Mouse (Mus musculus): ENCODE results near the gene Ahrr. TPM values are rescaled to one million over a fixed set of nuclear protein-coding genes. Genes with fewer than 3 reads are reported as not detected.

The Ahrr gene
- total RNA-seq (2021): 1 to 10 TPM; 2.0 to 2.6 TPM
- long read RNA-seq, experiment 1: 0 reads
- long read RNA-seq, experiment 2: 0 reads

GRCm38 (mm10) chr13:74292167-74292566, at the start of gene Ahrr:
TSS of gene Ahrr (minus strand) at chr13:74292331.
- DNase-seq (ENCODE audit: low spot score in 2 of 2): peak; percentile 57 to 68

GRCm38 (mm10) chr13:74341036-74341435, 48.9 kb upstream of the Ahrr start:
- peak in 1 of 2 experiments; percentile 21 for DNase-seq (ENCODE audit: low spot score in 2 of 2)

GRCm38 (mm10) chr13:74329321-74329720, 37.2 kb upstream of the Ahrr start:
- no peak for DNase-seq (ENCODE audit: low spot score in 2 of 2)

- DNase-seq (ENCODE audit: low spot score in 2 of 2): peak; percentile 85
These were observed 25.2 kb upstream of the Ahrr start, which contains the start of gene Pdcd6 for GRCm38 (mm10) chr13:74317170-74317849. TSS of gene Pdcd6 (minus strand) at chr13:74317580.

- DNase-seq (ENCODE audit: low spot score in 2 of 2): no peak
These were observed 24.6 kb upstream of the Ahrr start for GRCm38 (mm10) chr13:74316789-74317169.

- no peak for DNase-seq (ENCODE audit: low spot score in 2 of 2)
These were observed 24.3 kb upstream of the Ahrr start for GRCm38 (mm10) chr13:74316386-74316785.

- no peak for DNase-seq (ENCODE audit: low spot score in 2 of 2)
These were observed 22.5 kb upstream of the Ahrr start for GRCm38 (mm10) chr13:74314616-74315015.

- DNase-seq (ENCODE audit: low spot score in 2 of 2): no peak
These were observed 13.6 kb upstream of the Ahrr start for GRCm38 (mm10) chr13:74305780-74306179.

GRCm38 (mm10) chr13:74305380-74305779, 13.2 kb upstream of the Ahrr start:
- DNase-seq (ENCODE audit: low spot score in 2 of 2): no peak

- no peak for DNase-seq (ENCODE audit: low spot score in 2 of 2)
These were observed 10.2 kb upstream of the Ahrr start for GRCm38 (mm10) chr13:74302050-74303037.

GRCm38 (mm10) chr13:74301607-74301984, 9.5 kb upstream of the Ahrr start:
- DNase-seq (ENCODE audit: low spot score in 2 of 2): no peak

- DNase-seq (ENCODE audit: low spot score in 2 of 2): peak; percentile 71 to 76
These were observed 8.9 kb upstream of the Ahrr start for GRCm38 (mm10) chr13:74300925-74301606.

GRCm38 (mm10) chr13:74296376-74296775, 4.2 kb upstream of the Ahrr start:
- DNase-seq (ENCODE audit: low spot score in 2 of 2): no peak

- no peak for DNase-seq (ENCODE audit: low spot score in 2 of 2)
These were observed 2.5 kb downstream of the Ahrr start for GRCm38 (mm10) chr13:74289646-74290045.

GRCm38 (mm10) chr13:74282299-74282698, 9.8 kb downstream of the Ahrr start:
- DNase-seq (ENCODE audit: low spot score in 2 of 2): no peak

- no peak for DNase-seq (ENCODE audit: low spot score in 2 of 2)
These were observed 16.4 kb downstream of the Ahrr start for GRCm38 (mm10) chr13:74275726-74276125.

- DNase-seq (ENCODE audit: low spot score in 2 of 2): peak; percentile 40 to 44
These were observed 31.7 kb downstream of the Ahrr start for GRCm38 (mm10) chr13:74260231-74260992.

GRCm38 (mm10) chr13:74259460-74260230, 32.5 kb downstream of the Ahrr start:
- peak; percentile 60 to 65 for DNase-seq (ENCODE audit: low spot score in 2 of 2)

- DNase-seq (ENCODE audit: low spot score in 2 of 2): no peak
These were observed 45.6 kb downstream of the Ahrr start for GRCm38 (mm10) chr13:74246494-74246893.

- no peak for DNase-seq (ENCODE audit: low spot score in 2 of 2)
These were observed 46.3 kb downstream of the Ahrr start for GRCm38 (mm10) chr13:74245899-74246231.

Measured in adrenal gland, adult 18-20 months (tissue).